Mouse (Mus musculus) embryo, embryonic 10 days (tissue): ENCODE measurements around the gene Hif3a.

Source experiments
- DNase-seq: peaks from one replicate; pipeline ENCODE4 v3.0.0-alpha.2; 2015; ENCODE audit warnings: low spot score

Gene Hif3a

DNA sequence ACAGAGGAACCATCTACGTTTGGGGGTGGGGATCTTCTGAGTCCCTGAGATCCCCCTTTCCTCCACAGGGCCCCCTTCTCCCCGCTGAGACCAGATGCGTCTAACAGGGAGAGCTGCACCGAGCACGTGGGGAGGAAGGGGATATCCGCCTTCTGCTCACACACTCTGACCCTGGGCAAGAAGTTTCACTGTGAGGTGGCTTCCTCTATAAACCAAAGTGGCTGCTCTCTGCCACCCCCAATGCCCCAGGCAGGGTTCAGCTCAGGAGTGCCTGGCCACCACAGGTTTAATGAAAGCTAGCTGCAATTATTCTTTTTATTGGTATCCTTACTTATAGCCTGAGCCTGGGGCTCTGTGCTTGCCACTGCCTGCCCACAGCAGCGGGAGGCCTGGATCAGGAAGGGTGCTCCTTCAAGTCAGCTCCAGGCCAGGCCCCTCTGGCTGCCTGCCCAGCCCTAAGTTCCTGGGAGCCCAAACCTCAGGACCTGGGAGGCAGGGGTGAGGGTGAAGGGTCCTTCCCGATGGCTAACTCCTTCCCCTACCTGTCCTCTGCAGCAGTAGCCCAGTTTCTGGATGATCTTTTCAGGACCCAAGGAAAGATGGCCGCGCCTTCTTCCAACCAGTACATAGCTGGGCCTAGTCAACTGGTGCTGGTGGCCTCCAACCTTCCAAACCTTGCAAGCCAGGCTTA lies 37.3 kb downstream of the Hif3a start:
- DNase-seq: no peak

DNA sequence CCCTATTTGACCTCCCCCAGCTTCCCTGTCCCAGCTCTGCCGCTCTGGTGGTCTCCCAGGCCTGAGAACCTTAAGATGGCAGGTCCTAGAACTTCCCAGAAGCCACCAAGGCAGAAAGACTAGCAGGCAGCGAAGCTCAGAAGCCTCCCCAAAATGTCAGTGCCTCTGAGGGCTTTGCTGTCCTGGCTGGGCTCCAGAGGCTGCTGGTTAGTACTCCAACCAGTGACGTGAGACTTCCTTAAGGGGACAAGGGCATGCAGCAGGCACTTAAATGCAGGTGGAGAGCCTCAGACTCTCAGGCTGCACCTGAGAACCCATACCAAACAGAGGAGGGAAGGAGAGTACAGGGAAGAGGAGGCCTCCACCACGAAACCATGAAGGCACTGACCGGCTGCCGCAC lies 38.1 kb downstream of the Hif3a start:
- no peak for DNase-seq

- DNase-seq: no peak
These were observed 38.5 kb downstream of the Hif3a start for GRCm38 (mm10) chr7:17023701-17024100.

- no peak for DNase-seq
These were observed 40.1 kb downstream of the Hif3a start for GRCm38 (mm10) chr7:17022176-17022575.

DNA sequence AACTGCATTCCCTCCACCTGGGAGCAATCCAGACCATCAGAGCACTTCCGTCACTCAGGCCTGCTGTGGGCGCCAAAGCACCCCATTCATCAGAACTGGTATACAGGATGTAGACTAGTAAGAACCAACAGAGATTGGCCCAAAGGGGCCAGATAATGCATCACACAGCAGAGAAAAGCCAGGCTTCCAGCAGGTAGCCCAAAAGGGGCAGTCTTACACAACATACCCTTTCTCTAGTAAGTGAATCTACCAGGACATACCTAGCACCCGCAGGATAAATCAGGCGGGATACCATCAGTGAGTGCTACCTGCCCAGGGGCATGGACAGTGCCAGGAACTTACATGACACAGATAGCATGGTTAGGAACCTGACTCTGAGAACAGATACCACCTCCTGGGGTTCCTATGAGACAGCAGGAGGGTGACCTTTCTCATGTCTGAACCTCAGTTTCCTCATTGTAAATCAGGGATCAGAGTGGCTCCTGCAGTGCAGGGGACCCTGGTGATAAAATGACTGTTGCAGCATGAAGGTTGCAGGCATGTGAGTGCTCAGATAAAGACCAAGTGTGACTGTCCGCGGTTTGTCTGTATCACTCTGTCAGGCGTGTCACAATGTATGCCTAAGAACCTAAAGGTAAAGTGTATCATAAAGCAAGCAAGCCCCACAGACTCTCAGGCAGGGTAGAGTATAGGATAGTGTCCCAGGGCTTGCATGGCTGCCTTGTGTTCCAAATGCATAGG lies 42.6 kb downstream of the Hif3a start:
- DNase-seq: no peak

- DNase-seq: no peak
These were observed 44.3 kb downstream of the Hif3a start for GRCm38 (mm10) chr7:17017921-17018320.

- no peak for DNase-seq
These were observed 45.2 kb downstream of the Hif3a start for GRCm38 (mm10) chr7:17017036-17017435.

- no peak for DNase-seq
These were observed 46.8 kb downstream of the Hif3a start for GRCm38 (mm10) chr7:17015381-17015780.

DNA sequence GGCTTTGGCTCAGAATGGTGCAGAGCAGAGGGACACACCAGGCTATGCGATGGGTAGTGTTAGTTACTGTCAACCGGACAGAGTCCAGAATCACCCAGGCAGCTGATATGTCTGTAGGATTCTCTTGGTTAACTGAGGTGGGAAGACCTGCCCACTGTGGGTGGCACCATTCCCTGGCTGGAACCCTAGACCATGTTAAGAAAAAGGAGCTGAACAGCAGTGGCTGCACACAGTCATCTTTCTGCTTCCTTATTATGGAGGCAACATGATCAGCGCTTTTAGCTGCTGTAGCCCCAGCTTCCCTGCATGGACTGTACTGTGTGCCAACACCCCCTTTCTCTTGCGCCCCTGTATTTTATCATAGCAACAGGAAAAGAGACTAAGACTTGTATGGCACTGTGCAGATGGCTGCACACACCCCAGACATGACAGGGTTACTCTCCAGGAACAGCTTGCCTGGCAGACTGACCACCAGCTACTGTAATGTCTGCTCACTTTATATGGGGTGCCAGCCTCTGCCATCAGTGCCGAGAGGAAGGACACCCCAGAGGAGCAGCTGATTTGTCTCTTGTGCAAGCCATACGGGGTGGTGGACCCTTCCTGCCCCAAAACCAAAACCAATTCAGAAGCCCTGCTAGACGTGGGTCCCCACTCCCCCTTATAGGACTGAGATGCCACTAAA lies 50.2 kb downstream of the Hif3a start:
- no peak for DNase-seq

DNA sequence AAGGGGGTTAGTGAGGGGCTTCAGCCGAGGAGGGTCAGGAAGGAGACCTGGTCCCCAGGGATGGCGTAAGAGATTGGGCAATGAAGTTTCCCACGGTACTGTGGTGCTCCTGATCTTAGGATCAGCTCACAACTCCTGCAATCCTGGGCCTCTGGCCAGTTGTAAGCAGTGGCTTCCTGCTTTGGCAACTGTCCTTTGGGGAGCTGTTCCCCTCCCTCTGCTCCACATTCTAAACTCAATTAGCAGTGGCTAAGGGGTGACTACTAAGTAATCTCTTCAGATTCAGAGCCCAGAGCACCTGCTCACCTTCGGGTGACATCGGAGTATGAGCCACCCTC lies 52.2 kb downstream of the Hif3a start:
- DNase-seq: no peak

GRCm38 (mm10) chr7:17009326-17010009 lies 52.8 kb downstream of the Hif3a start:
- no peak for DNase-seq

GRCm38 (mm10) chr7:17007300-17007699 lies 54.9 kb downstream of the Hif3a start:
- DNase-seq: peak; percentile 17

GRCm38 (mm10) chr7:17004716-17005115 lies 57.5 kb downstream of the Hif3a start:
- no peak for DNase-seq

DNA sequence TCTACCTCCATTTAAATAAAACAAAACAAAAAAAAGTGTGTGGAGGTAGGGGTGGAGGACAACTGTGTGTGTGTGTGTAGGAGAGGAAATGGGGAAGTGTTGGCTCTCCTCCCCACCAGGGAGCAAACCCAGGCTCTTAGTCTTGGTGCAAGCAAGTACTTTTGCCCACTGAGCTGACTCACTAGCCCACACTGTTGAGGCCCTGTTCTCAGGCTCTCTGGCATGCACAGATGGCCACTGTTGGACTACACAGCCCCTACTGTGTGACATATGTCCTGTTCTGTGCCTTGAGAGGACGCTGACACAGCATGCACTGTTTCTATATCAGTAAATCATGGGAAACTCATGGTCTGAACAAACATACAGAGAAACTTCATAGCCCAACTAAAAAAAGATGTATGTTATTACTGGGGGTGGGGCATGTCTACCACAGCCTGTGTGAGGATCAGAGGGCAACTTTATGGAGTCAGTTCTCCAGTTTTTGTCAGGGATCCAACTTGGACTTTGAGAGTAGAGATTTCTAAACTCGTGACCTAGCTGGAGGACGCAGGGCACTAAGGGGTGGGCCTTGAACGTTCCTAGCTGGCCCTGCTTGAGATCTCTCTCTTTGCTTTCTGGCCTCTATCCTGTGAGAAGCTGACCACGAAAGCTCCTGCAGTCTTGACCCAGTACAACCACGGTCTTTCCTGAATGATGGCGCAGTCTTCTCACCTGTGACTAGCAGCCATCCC lies 58.8 kb downstream of the Hif3a start:
- no peak for DNase-seq

- DNase-seq: peak; percentile 82
These were observed 59.6 kb downstream of the Hif3a start for GRCm38 (mm10) chr7:17002375-17003195.

GRCm38 (mm10) chr7:16999650-17000049 lies 62.6 kb downstream of the Hif3a start:
- DNase-seq: peak; percentile 82

DNA sequence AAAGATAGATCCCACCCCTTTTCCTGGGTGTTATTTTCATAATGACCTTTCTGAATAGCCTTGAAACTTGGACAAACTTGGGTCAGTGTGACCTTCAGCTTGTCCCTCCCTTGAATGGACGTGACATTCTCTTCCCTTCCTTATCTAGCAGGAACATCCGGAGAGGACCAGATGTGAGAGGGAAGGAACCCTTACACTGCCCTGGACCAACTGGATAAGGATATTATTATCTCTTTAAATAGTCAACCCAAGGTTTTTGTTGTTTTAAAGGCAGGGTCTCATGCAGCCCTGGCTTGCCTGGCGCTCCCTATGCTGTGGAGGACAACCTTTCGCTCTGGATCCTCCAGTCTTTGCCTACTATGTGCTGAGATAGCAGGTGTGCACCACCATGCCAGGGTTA lies 63.0 kb downstream of the Hif3a start:
- DNase-seq: no peak

DNA sequence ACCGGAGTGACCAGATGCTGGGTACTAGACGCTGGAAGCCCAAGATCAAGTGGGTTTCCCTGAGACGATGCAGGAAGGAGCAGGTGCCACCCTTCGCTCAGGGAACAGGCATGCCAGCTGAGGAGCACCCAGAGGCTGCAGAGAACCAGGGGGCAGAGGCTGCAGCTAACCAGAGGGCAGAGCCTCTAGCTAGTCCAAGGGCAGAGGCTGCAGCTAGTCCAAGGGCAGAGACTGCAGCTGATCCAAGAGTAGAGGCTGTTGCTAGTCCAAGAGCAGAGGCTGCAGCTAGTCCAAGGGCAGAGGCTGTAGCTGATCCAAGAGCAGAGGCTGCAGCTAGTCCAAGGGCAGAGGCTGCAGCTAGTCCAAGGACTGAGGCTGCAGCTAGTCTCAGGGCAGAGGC lies 66.9 kb downstream of the Hif3a start:
- no peak for DNase-seq

GRCm38 (mm10) chr7:16994400-16994799 lies 67.8 kb downstream of the Hif3a start:
- no peak for DNase-seq

GRCm38 (mm10) chr7:16993651-16994399 lies 68.4 kb downstream of the Hif3a start:
- DNase-seq: peak; percentile 88
